ENCODE assay signal across 7 mouse cellular contexts in the genomic region with DNA sequence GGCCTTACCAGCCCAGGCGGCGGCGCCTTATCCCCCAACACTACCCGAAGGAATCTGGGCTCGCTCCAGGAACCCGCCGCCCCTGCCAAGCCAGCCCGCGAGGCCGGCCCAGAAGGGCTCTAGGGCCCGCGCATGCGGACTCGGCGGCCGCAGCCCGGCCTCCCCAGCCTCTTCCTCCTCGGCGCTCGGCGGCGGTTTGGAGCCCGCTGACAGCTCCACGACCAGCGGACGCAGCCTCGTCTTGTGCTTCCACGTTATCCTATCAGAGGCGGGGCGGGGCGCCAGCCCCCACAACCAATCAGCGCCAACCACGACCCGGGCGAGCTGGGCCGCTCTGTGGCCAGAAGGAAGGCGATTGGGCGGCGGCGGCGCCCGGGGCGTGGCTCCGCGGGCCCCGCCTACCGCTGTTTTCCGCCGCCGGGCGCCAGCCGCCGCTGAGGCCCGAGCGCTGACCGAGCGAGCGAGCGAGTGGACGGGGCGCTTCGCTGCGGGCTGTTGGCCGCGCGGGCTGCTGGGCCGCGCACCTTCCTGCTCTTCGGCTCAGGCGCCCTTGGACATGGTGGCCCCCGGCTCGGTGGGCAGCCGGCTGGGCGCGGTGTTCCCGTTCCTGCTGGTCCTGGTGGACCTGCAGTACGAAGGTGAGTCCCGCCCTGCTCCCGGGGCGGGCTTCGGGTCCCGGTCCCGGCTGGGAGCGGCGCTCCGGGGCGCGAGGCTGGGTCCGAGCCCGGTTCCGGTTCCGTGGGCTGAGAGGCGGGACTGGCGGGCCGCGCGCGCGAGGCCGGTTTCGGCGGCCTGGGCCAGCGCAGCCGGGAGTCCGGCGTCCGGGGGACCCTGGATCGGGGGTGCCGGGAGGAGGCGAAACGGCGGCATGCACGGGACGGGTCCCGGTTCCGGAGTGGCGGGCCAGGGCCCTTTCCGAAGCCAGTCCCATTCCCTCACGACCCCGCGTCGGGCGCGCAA. TPM values are rescaled to one million over a fixed set of nuclear protein-coding genes. Genes with fewer than 3 reads are reported as not detected.
A peak's percentile ranks its signal among the peaks of the same experiment; 100 is the strongest.
DNase-seq lines count a peak whose midpoint lies in the region; ATAC-seq and TF ChIP-seq lines count a peak whose summit lies in the region.

A gene (plus strand): TSS at position 444 of the 960 bp plus-strand sequence.

- H3K4me3 ChIP-seq in embryonic facial prominence, embryonic 10.5 days: peak within 1 kb of the TSS; percentile 100
- H3K4me3 ChIP-seq in intestine, postnatal 0 days (ENCODE audit: low read depth, low read length): peak within 1 kb of the TSS; percentile 96
- peak within 1 kb of the TSS; percentile 93 for H3K4me3 ChIP-seq in midbrain, embryonic 12.5 days
- H3K4me3 ChIP-seq in small intestine, adult 2 months (ENCODE audit: low read depth, low read length): peak within 1 kb of the TSS; percentile 100

- peak within 1 kb of the TSS; percentile 100 for H3K9ac ChIP-seq in intestine, postnatal 0 days (ENCODE audit: low read depth, low read length)
- peak within 1 kb of the TSS; percentile 95 for H3K9ac ChIP-seq in midbrain, embryonic 12.5 days (replicated peaks)

- TF ChIP-seq POLR2A in small intestine, adult 2 months (IDR thresholded peaks at IDR 0.05; ENCODE audit: low read depth, low read length): peak; percentile 91

- H3K27me3 ChIP-seq in embryonic facial prominence, embryonic 10.5 days (replicated peaks; ENCODE audit: low read depth, poor library complexity, severe bottlenecking): no peaks in the 10 kb centered on the region
- no peaks in the 10 kb centered on the region for H3K27me3 ChIP-seq in intestine, postnatal 0 days (replicated peaks; ENCODE audit: control insufficient read depth, insufficient read depth, low read length)
- peaks cover 4% of the 10 kb centered on the region; the same call in 1 of the 2 replicates for H3K27me3 ChIP-seq in midbrain, embryonic 12.5 days
- no peaks in the 10 kb centered on the region for H3K27me3 ChIP-seq in small intestine, adult 2 months (ENCODE audit: control insufficient read depth, insufficient read depth, low read length)

- WGBS in embryonic facial prominence, embryonic 10.5 days: under 1% methylated on average over 124 of the region's 124 CpGs
- under 1% methylated on average over 121 of the region's 124 CpGs for WGBS in intestine, postnatal 0 days
- under 1% methylated on average over 120 of the region's 124 CpGs for WGBS in midbrain, embryonic 12.5 days
- WGBS in small intestine, adult 2 months: under 1% methylated on average over 124 of the region's 124 CpGs

- peak; percentile 99 for ATAC-seq in intestine, postnatal 0 days
- peak; percentile 100 for ATAC-seq in midbrain, embryonic 12.5 days (ENCODE audit: low FRiP score, low read depth)

- H3K27ac ChIP-seq in embryonic facial prominence, embryonic 10.5 days (replicated peaks): peak within 1 kb of the TSS; percentile 96
- peak within 1 kb of the TSS; percentile 96 for H3K27ac ChIP-seq in intestine, postnatal 0 days (ENCODE audit: low read depth, low read length)
- peak within 1 kb of the TSS; percentile 89 for H3K27ac ChIP-seq in midbrain, embryonic 12.5 days (replicated peaks)
- H3K27ac ChIP-seq in small intestine, adult 2 months (ENCODE audit: insufficient read depth, low read depth, low read length): peak within 1 kb of the TSS; percentile 99

- H3K4me2 ChIP-seq in intestine, postnatal 0 days (replicated peaks; ENCODE audit: low read depth): peak within 1 kb of the TSS; percentile 86
- H3K4me2 ChIP-seq in midbrain, embryonic 12.5 days (replicated peaks): peak within 1 kb of the TSS; percentile 68

- peak; percentile 100 for DNase-seq in adrenal gland, postnatal 10 days
- peak; percentile 100 for DNase-seq in embryonic facial prominence, embryonic 10.5 days (ENCODE audit: low spot score)
- DNase-seq in gonadal fat pad, adult 2 months (ENCODE audit: low read depth): no peak
- DNase-seq in left cerebral cortex, postnatal 4 days: peak; percentile 100

- TF ChIP-seq CTCF in intestine, postnatal 0 days (IDR thresholded peaks at IDR 0.05; ENCODE audit: low read depth): peak; percentile 15; the same call in 1 of the 2 replicates
- TF ChIP-seq CTCF in small intestine, adult 2 months (IDR thresholded peaks at IDR 0.05; ENCODE audit: extremely low read depth, insufficient read length, insufficient replicate concordance, low read depth, low read length): no peak

- no peaks in the 10 kb centered on the region for H3K9me3 ChIP-seq in embryonic facial prominence, embryonic 10.5 days
- H3K9me3 ChIP-seq in intestine, postnatal 0 days (ENCODE audit: control insufficient read depth): no peaks in the 10 kb centered on the region
- H3K9me3 ChIP-seq in midbrain, embryonic 12.5 days: no peaks in the 10 kb centered on the region

- peaks cover 56% of the 10 kb centered on the region for H3K4me1 ChIP-seq in embryonic facial prominence, embryonic 10.5 days
- no peaks in the 10 kb centered on the region; the same call in 1 of the 2 replicates for H3K4me1 ChIP-seq in intestine, postnatal 0 days (replicated peaks; ENCODE audit: control insufficient read depth, insufficient read depth, low read length)
- peaks cover 15% of the 10 kb centered on the region for H3K4me1 ChIP-seq in midbrain, embryonic 12.5 days
- H3K4me1 ChIP-seq in small intestine, adult 2 months (ENCODE audit: control insufficient read depth, insufficient read depth, insufficient read length, low read length): peaks cover 11% of the 10 kb centered on the region

- H3K36me3 ChIP-seq in embryonic facial prominence, embryonic 10.5 days (replicated peaks): no peaks in the 10 kb centered on the region
- H3K36me3 ChIP-seq in intestine, postnatal 0 days (ENCODE audit: control insufficient read depth, insufficient read depth): no peaks in the 10 kb centered on the region
- H3K36me3 ChIP-seq in midbrain, embryonic 12.5 days: no peaks in the 10 kb centered on the region
- H3K36me3 ChIP-seq in small intestine, adult 2 months (ENCODE audit: control insufficient read depth, insufficient read depth, low read length): no peaks in the 10 kb centered on the region

- intact Hi-C loops in left cerebral cortex, postnatal 4 days (cut with DNase I): no loop called here

RNA-seq across cellular contexts. Expression of the gene that starts here (rescaled TPM):
- 10 to 100 TPM; 42.4 to 50.9 TPM for total RNA-seq in adrenal gland, postnatal 10 days (2021)
- 32.8 and 36.4 TPM in 2 replicates for polyA plus RNA-seq in embryonic facial prominence, embryonic 10.5 days (2016; fragmentation: Nextera tagmentation; extraction: Ambion mirVana)
- polyA plus RNA-seq in gonadal fat pad, adult 2 months (2012; rRNA removed): 40.8 and 52.8 TPM in 2 replicates
- 37.6 and 38.1 TPM in 2 replicates for polyA plus RNA-seq in intestine, postnatal 0 days (2015; fragmentation: Nextera tagmentation; extraction: Ambion mirVana)
- 10 to 100 TPM; 22.5 to 25.5 TPM for total RNA-seq in left cerebral cortex, postnatal 4 days (2021)
- 23.8 and 26.1 TPM in 2 replicates for polyA plus RNA-seq in midbrain, embryonic 12.5 days (2016; fragmentation: Nextera tagmentation; extraction: Ambion mirVana)
- 6.5 and 9.8 TPM in 2 replicates for polyA plus RNA-seq in small intestine, adult 2 months (2012; rRNA removed)
